Mouse (Mus musculus) cerebellum, adult 9-10 months (tissue): ENCODE measurements around the gene Trap1.
A peak's percentile ranks its signal among the peaks of the same experiment; 100 is the strongest.
"Not testable (repeated sequence)": the region's sequence is repeated elsewhere in the genome, so short reads cannot be mapped to it uniquely, and the experiment has no call there.

Experiments
- DNase-seq: peaks from one replicate; pipeline ENCODE4 v3.0.0; 2022

Gene Trap1

DNA sequence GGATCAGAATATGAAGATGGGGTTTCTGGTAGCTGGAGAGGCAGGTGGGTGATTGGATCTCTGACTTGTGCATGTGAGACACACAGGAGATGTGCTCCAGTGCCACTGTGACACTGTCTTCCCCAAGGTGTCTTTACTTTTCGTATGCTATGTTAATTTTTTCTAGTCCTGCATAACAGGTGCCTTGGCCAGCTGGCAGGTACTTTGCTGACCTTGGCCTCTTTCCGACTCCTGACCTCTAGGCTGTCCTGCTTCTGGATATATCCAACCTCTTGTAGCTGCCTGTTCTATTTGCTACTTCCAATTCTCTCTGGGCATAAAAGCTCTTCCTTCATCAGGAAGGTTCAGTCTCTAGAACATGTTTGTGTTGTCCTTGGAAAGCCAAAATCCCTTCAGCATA lies 42.1 kb downstream of the Trap1 start:
- no peak for DNase-seq

DNA sequence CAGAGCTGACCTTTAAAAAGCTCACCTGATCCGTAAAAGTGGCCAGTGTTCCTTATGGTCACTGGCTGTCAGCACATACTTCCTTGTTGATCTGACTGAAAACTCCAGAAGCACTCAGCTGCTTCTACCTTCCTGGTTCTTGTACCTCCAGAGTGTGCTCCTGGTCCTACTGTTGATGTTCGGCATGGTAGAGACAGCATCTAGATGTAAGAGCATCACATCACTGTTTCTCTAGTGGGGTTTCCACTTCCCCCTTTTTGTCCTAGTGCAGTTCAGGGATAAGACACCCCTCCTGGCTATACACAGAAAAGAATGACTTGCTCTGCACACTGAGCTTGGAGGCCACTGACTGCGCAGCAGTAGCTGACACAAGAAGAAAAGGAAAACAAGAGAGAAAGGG lies 43.2 kb downstream of the Trap1 start:
- DNase-seq, result no peak

DNA sequence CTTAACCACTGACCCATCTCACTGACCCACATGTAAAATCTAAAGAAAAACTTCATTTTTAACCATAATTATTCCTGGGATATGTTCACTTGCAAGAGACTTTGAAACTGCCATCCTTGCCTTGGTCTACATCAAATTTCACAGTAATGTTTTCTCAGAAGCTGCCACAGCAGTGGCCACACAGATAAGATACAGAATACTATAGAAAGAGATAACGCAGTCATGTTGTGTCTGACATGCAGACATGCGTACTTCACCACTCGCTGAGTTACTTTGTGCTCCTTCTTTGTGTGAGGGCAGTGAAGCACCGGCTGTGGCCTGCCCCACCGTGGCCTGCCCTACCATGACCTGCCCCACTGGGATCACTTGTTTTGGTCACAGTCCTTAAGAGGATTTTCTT lies 43.7 kb downstream of the Trap1 start:
- no peak for DNase-seq

DNA sequence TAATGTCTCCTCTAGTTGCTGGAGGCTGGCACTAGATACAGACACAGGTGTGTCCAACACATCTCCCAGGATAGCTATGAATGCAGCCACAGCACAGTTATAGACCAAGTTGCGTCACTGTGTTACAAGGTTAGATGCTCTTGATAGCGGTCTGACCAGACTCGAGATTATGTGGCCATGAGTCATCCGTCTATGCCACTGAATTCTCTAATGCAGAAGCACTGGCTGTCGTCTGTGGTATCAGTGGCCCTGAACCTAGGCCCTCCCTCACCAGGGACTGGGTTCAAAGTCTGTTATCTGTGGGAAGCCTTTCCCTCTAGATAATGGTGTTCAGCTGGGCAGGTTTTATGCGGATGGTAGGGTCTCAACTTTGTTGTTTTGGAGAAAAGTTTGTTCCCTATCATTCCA lies 45.3 kb downstream of the Trap1 start:
- no peak for DNase-seq

DNA sequence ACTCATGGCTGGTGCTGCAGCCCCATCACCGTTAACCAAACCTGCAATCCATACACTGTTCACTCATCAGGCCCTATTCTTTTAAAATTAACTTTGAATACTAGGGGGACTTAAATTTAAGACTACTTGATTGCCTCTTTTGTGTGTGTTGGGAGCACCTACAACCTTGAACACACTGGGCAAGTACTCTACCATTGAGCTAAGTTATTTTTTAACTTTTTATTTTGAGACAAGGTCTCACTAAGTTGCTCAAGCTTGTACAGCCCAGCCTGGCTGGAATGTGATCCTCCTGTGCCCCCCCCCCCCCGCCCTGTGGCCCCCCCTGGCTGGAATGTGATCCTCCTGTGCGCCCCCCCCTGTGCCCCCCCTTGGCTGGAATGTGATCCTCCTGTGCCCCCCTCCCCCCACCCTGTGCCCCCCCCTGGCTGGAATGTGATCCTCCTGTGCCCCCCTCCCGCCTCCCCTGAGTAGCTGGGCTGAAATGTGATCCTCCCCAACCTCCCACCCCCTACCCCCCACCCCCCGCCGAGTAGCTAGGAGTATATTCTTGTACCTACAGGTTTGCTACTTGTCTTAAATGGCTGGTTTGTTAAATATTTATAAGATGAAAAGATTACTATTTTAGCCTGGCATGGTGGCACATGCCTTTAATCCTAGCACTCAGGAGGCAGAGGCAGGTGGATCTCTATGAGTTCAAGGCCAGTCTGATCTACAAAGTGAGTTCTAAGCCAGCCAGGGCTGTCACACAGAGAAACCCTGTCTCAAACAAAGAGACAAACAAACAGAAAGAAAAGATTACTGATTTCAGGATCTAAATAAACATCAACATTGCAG lies 46.0 kb downstream of the Trap1 start:
- DNase-seq, result no peak

DNA sequence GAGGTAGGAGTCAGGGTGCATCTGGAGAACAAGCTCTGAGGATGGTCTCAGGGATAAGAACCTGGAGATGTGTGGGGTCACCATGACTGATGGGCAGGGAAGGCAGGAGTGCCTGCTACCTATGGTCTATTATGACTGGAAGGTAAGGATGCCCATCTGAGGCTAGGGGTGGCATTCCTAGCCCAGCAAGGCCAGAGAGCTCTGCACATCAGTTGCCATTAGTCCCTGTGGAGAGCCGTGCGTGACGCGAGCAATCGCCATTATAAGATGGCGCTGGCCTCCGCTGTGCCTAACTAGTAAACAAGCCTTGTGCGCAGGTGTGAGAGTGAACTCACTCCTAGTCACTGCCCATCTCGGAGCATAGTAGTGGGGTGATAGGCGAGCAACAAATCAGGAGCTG lies 47.1 kb downstream of the Trap1 start:
- no peak for DNase-seq

DNA sequence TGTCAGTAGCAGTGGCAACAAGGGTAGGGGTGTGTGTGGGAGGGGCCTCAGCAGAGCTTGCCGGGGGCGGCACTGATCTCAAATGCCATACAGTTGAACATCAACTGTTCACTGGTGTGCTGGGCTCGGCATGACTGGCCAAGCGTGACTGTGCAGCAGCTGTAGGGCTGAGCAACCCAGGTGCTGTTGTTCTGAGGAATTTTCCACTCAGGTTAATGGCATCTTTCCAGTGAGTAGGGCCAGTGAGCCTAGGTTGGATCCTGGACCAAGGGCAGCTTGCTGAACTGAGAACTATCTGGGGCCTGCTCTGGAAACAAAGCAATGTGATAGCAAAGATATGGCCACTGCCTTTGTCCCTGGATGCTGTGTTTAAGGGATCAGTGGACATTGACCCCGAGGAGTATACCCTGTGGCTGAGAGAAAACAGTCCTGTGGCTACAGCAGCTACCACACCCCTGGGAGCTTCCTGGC lies 48.2 kb downstream of the Trap1 start:
- no peak for DNase-seq

DNA sequence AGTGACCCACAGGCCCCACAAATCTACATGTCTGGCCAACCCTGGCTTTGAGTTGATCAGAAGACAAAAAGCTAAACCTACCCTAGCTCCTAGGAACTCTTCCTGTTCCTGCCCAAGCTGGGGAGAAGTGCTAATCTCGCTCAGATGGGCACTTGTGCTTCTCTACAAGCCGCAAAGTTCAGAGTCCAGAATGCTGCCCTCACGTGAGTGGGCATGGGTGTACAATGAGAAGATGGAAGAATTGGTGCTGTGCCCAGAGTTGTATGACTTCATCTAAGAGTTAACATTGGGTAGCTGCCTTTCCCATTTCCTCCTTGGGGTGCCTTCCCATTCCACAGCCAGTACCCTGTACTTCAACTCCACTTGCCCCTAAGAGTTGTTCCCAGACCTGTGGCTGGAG lies 50.4 kb downstream of the Trap1 start:
- DNase-seq, result no peak

DNA sequence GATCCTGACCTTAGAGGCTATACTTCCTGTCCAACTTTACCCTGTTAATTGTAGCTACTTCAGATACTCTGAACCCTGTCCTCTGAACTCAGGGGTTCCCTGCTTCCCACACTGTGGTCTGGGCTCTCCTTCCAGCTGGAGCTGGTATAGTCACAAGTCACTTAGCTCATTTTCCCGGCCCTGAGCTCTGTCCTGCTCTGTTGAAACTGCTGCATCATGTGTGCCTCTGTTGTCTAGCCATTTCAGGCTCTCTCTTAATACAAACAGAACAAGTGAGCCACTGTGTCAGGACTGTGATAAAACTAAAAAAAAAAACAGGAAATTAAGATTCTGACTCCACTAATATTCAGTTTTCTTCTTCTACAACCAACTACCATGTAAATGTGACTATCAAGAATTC lies 51.0 kb downstream of the Trap1 start:
- no peak for DNase-seq

DNA sequence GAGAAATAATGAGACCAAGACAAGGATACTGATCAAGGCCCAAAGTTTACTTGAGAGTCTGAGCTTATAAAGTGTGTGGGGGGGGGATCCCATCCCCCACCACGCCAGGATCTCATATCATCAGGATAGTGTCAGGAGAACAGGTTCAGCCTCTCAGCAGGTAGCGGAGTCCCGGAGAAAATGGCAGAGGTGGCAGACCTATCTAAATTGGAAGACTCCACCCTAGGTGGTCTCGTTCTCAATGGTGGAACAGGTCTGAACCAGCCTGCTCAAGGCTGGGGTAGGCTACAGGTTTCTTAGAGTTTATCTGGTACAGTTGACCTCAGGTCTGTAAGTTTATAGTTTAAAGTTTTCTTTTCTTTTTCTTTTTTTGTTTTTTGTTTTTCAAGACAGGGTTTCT lies 54.9 kb downstream of the Trap1 start:
- no peak for DNase-seq

DNA sequence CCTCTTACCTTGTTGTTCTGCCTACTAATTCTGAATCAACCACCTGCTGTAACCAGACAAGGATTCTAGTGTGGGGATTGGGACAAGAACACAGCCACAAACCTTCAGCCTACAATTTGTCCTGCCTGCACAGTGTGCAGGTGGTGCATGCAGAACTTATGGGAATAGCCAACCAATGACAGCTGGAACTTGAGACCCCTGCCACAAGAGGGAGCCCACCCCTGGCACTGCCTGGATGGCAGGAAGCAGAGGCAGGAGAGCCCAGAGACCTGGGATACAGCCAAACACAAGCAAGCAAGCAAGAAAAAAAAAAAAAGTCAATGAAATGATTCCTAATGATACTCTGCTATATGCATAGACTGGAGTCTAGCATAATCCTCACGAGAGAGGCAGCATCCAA lies 56.4 kb downstream of the Trap1 start:
- DNase-seq, result no peak

DNA sequence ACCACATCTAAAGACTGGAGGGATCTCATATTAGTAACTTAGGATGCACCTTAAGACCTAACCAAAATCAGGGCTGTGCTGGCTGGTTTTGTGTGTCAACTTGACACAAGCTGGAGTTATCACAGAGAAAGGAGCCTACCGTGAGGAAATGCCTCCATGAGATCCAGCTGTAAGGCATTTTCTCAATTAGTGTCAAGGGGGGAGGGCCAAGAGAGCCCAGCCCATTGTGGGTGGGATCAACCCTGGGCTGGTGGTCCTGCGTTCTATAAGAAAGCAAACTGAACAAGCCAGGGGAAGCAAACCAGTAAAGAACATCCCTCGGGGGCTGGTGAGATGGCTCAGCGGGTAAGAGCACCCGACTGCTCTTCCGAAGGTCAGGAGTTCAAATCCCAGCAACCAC lies 60.2 kb downstream of the Trap1 start:
- DNase-seq, result not testable (repeated sequence)

DNA sequence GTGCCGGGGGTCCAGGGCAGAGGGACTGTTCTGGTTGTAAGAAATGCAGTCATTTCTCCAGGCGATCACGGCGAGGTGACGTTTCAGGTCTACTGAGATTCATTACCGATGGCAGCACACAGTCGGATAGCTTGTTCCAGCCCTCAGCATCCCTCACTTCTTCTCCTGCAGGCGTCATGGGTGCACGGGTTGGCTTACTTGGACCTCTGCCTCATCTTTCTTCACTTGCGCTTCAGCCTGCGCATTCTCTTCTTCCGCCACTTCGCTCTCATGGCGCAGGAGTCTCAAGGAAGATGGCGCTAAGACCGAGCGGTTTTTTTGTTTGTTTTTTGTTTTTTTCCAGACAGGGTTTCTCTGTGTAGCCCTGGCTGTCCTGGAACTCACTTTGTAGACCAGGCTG lies 60.8 kb downstream of the Trap1 start:
- DNase-seq, result not testable (repeated sequence)

DNA sequence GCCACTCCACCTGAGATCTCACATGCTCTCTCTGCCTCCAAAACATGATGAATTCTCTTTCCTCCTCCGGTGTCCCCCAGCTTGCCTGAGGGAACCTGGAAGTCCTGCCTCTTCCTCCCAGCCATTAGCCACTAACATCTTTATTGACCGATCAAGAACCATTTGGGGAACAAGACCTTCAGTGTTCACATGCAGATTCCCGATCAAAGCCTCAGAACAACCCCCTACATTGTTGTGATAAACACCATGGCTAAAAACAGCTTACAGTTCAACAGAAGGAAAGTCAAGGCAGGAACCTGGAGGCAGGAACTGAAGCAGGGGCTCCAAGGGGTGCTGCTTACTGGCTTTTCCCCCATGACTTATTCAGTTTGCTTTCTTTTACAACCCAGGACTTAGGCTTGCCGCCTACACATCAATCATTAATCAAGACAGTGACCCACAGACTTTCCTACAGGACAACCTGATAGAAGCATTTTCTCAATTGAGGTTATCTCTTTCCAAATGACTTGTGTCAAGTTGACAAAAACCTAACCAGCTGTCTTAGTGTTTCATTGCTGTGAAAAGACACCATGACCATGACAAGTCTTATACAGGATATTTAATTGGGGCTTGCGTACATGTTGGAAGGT lies 63.5 kb downstream of the Trap1 start:
- DNase-seq, result no peak

DNA sequence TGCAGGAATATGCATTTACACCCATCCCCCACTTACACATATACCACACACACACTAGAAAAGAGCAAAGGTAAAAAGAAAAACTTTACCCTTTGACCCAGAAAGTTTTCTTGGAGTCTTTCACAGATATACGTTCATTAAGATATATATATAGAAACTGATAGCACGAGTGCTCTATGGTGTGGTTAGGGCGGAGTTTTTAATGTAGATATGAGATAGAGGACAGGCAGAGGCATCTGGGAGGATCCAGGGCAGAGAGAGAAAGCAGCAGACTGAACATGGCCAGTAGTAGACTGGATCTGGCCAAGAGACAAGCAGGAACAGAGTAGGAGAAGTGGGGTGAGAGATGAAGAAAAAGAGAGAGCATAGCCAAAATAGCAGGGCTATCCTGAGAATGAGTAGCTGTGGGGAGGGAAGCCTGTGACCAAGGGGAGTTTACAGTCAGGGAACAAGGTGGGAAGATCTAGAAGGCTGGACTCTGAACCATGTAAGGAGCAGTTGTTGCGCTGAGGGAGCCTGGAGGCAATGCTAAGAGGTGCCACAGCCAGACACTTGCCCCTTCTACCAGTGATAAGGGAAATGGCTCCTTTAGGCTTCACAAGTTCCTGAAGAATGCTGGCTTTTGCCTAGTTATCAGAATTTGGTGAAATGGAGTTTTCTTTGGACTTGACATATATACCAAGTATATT lies 64.6 kb downstream of the Trap1 start:
- DNase-seq, result no peak

DNA sequence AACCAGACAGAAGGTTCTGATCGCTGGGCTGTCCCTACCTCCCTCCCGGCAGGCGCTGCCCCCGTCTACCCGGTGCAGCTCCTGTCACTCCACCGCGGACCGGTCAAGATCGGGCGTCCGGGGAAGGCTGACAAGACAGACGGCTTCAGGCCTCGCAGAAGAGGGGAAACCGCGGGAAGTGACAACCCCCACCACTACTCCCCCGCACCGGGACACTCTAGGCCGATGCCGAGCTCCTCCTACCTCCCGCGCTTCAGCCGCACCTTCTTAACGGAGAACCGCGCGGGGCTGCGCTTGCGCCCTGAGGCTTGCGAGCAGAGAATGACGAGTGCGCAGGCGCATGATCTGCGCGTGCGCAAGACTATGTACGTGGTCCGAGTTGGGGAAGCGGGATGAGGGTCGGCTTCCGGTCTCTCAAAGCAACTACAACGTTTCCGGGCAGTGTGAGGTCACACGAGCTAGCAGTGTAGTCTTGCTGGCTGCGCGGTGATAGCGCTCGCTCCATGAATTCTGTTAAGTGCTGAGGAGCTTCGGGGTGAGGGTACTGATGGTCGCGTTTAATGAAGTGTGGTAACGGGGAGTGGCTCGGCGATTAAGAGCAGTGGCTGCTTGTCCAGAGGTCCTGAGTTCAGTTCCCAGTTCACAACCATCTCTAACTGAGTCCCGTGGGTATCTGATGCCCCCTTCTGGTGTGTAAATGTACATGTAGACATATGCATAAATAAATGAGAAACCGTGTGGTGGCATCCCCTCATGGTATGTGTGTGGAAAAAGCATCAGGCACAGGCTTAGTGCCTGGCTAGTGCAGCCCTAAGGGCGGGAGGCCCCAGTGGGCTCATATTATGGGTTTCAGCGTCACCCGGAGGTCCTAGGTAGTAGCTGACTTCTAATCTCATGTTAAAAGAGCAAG lies 73.9 kb downstream of the Trap1 start, which contains the start of gene Slx4:
Slx4 (minus strand) TSS at position 282 of the 910 bp plus-strand sequence.
- DNase-seq, result peak; percentile 98
